Mouse (Mus musculus) MEL (cell line): ENCODE results near the gene Olfr231. TPM values are rescaled to one million over a fixed set of nuclear protein-coding genes. Genes with fewer than 3 reads are reported as not detected.

ENCODE experiments used
- DNase-seq: peaks from one replicate; pipeline ENCODE4 v3.0.0; 2011; ENCODE audit warnings: low read depth, low spot score
- H3K27ac ChIP-seq: 2 replicates; pipeline ENCODE4 v1.5.1; 2012; ENCODE audit warnings: low read depth, mild to moderate bottlenecking, control low read depth, low read length, moderate library complexity; ENCODE audit not compliant: control insufficient read depth
- H3K27me3 ChIP-seq, 2 experiments: fragments of 150-350 bp in 1 of 2; sonication (generic) in 1 of 2; 2 replicates each; pipeline ENCODE4 v1.6.1; 2012; ENCODE audit warnings: low read length in 2 of 2, mild to moderate bottlenecking in 2 of 2, improper control_type of control experiment in 1 of 2, moderate library complexity in 1 of 2; ENCODE audit not compliant: insufficient read depth in 2 of 2, control insufficient read depth in 1 of 2
- H3K36me3 ChIP-seq, 2 experiments: 2 replicates each; pipeline ENCODE4 v1.6.1; 2012 to 2014; ENCODE audit warnings: low read length in 2 of 2, improper control_type of control experiment in 1 of 2, inconsistent platforms in 1 of 2, mild to moderate bottlenecking in 1 of 2; ENCODE audit not compliant: insufficient read depth in 2 of 2, control insufficient read depth in 1 of 2
- H3K4me1 ChIP-seq, 2 experiments: fragments of 150-350 bp in 1 of 2; sonication (generic) in 1 of 2; 2 replicates each; pipeline ENCODE4 v1.6.1; 2012; ENCODE audit warnings: low read length in 2 of 2, improper control_type of control experiment in 1 of 2, mild to moderate bottlenecking in 1 of 2; ENCODE audit not compliant: insufficient read depth in 2 of 2, control insufficient read depth in 1 of 2
- H3K4me3 ChIP-seq, 2 experiments: fragments of 150-350 bp in 1 of 2; sonication (generic) in 1 of 2; 2 replicates each; pipeline ENCODE4 v1.5.1; 2012; ENCODE audit warnings: low read depth in 2 of 2, low read length in 2 of 2, mild to moderate bottlenecking in 2 of 2, moderate library complexity in 2 of 2, control low read depth in 1 of 2, improper control_type of control experiment in 1 of 2; ENCODE audit not compliant: control insufficient read depth in 1 of 2, insufficient read depth in 1 of 2
- H3K79me2 ChIP-seq: 2 replicates; pipeline ENCODE4 v1.6.1; 2012; ENCODE audit warnings: mild to moderate bottlenecking, low read length, moderate library complexity; ENCODE audit not compliant: control insufficient read depth, poor library complexity, insufficient read depth
- H3K9ac ChIP-seq: 2 replicates; pipeline ENCODE4 v1.6.1; 2012; ENCODE audit warnings: low read depth, mild to moderate bottlenecking, control low read depth, low read length, moderate library complexity; ENCODE audit not compliant: control insufficient read depth, poor library complexity, severe bottlenecking
- H3K9me3 ChIP-seq: fragments of 150-350 bp; sonication (generic); replicated peaks from 2 replicates; pipeline ENCODE4 v1.6.1; 2012; ENCODE audit warnings: mild to moderate bottlenecking, low read length, improper control_type of control experiment, moderate library complexity; ENCODE audit not compliant: insufficient read depth
- BHLHE40 ChIP-seq: IDR thresholded peaks from 2 replicates; pipeline ENCODE4 v1.6.1; 2012; ENCODE audit warnings: low read depth, mild to moderate bottlenecking, inconsistent platforms, low read length, improper control_type of control experiment, borderline replicate concordance
- CHD1 ChIP-seq: IDR thresholded peaks from 2 replicates; pipeline ENCODE4 v1.6.1; 2012; ENCODE audit warnings: low read depth, mild to moderate bottlenecking, inconsistent platforms, low read length, improper control_type of control experiment
- E2F4 ChIP-seq: IDR thresholded peaks from 2 replicates; pipeline ENCODE4 v1.6.1; 2011; ENCODE audit warnings: low read depth, low read length, improper control_type of control experiment, borderline replicate concordance
- EP300 ChIP-seq, 2 experiments: IDR thresholded peaks; 2 replicates each; pipeline ENCODE4 v1.6.1; 2011; ENCODE audit warnings: improper control_type of control experiment in 2 of 2, low read length in 2 of 2, low read depth in 1 of 2, mild to moderate bottlenecking in 1 of 2
- KAT2A ChIP-seq: conservative IDR thresholded peaks from 2 replicates; pipeline ENCODE4 v1.6.1; 2012; ENCODE audit warnings: low read depth, low read length, improper control_type of control experiment, inconsistent platforms
- MAX ChIP-seq: IDR thresholded peaks from 2 replicates; pipeline ENCODE4 v1.6.1; 2011; ENCODE audit warnings: low read length, improper control_type of control experiment
- MAZ ChIP-seq: IDR thresholded peaks from 2 replicates; pipeline ENCODE4 v1.6.1; 2012; ENCODE audit warnings: low read depth, mild to moderate bottlenecking, inconsistent platforms, low read length, improper control_type of control experiment
- MYB ChIP-seq: IDR thresholded peaks from 2 replicates; pipeline ENCODE4 v1.6.1; 2011; ENCODE audit warnings: mild to moderate bottlenecking, low read depth, low read length, improper control_type of control experiment
- MYC ChIP-seq: IDR thresholded peaks from 2 replicates; pipeline ENCODE4 v1.6.1; 2011; ENCODE audit warnings: low read depth, mild to moderate bottlenecking, low read length, improper control_type of control experiment, moderate library complexity
- NELFE ChIP-seq: IDR thresholded peaks from 2 replicates; pipeline ENCODE4 v1.6.1; 2011; ENCODE audit warnings: low read depth, low read length, improper control_type of control experiment
- POLR2A ChIP-seq, 2 experiments: IDR thresholded peaks; 2 replicates each; pipeline ENCODE4 v1.6.1; 2011 to 2012; ENCODE audit warnings: low read length in 2 of 2, mild to moderate bottlenecking in 2 of 2, control low read depth in 1 of 2, improper control_type of control experiment in 1 of 2, low read depth in 1 of 2, moderate library complexity in 1 of 2; ENCODE audit not compliant: control insufficient read depth in 1 of 2, insufficient read depth in 1 of 2, poor library complexity in 1 of 2
- RAD21 ChIP-seq: IDR thresholded peaks from 2 replicates; pipeline ENCODE4 v1.6.1; 2011; ENCODE audit warnings: mild to moderate bottlenecking, low read depth, low read length, improper control_type of control experiment
- SIN3A ChIP-seq: IDR thresholded peaks from 2 replicates; pipeline ENCODE4 v1.6.1; 2012; ENCODE audit warnings: low read length, improper control_type of control experiment, inconsistent platforms
- TAL1 ChIP-seq: IDR thresholded peaks from 2 replicates; pipeline ENCODE4 v1.6.1; 2012; ENCODE audit warnings: mild to moderate bottlenecking, inconsistent platforms, low read length, moderate library complexity, mixed read lengths
- TBP ChIP-seq: IDR thresholded peaks from 2 replicates; pipeline ENCODE4 v1.8.0; 2011; ENCODE audit warnings: low read depth, low read length, improper control_type of control experiment
- UBTF ChIP-seq: IDR thresholded peaks from 2 replicates; pipeline ENCODE4 v1.6.1; 2012; ENCODE audit warnings: low read depth, mild to moderate bottlenecking, inconsistent platforms, low read length, improper control_type of control experiment, moderate library complexity, borderline replicate concordance; ENCODE audit not compliant: insufficient read depth
- USF1 ChIP-seq: IDR thresholded peaks from 2 replicates; pipeline ENCODE4 v1.6.1; 2014; ENCODE audit warnings: low read depth, mild to moderate bottlenecking, inconsistent platforms, low read length, improper control_type of control experiment, moderate library complexity
- USF2 ChIP-seq, 2 experiments: IDR thresholded peaks; 2 replicates each; pipeline ENCODE4 v1.6.1; 2011 to 2012; ENCODE audit warnings: improper control_type of control experiment in 2 of 2, low read length in 2 of 2, borderline replicate concordance in 1 of 2, inconsistent platforms in 1 of 2, low read depth in 1 of 2, mild to moderate bottlenecking in 1 of 2; ENCODE audit not compliant: insufficient read depth in 1 of 2
- ZMIZ1 ChIP-seq: IDR thresholded peaks from 2 replicates; pipeline ENCODE4 v1.6.1; 2012; ENCODE audit warnings: low read depth, mild to moderate bottlenecking, inconsistent platforms, low read length, improper control_type of control experiment, moderate library complexity
- ZNF384 ChIP-seq: IDR thresholded peaks from 2 replicates; pipeline ENCODE4 v1.6.1; 2012; ENCODE audit warnings: low read depth, mild to moderate bottlenecking, inconsistent platforms, low read length, improper control_type of control experiment
- polyA plus RNA-seq, 2 experiments: library from polyadenylated mRNA; stranded (reverse) in 1 of 2; unstranded in 1 of 2; fragments of >175 nt in 1 of 2; fragments of >200 nt in 1 of 2; gene quantifications; 2 replicates each; pipeline versions ENCODE4 v1.2.1 to v1.2.4; 2012; ENCODE audit warnings: low replicate concordance in 2 of 2, low read depth in 1 of 2; ENCODE audit not compliant: insufficient read length in 2 of 2, insufficient read depth in 1 of 2, missing spikeins in 1 of 2
- total RNA-seq: library from RNA; depleted of rRNA; stranded (reverse); fragments of 300-350 nt; gene quantifications from 2 replicates; pipeline ENCODE4 v1.2.3, GENCODE M21; 2012

The Olfr231 gene
- total and polyA plus RNA-seq, 3 experiments = not detected

GRCm38 (mm10) chr1:174149289-174149688 lies 28.3 kb upstream of the Olfr231 start:
- Histone ChIP-seq H3K9me3 (no peaks in the 10 kb centered on the region), H3K9ac (no peak overlapping the region), H3K4me3 (no peak overlapping the region), H3K36me3 (no peaks in the 10 kb centered on the region), H3K27me3 (peaks cover 0 to 3% of the 10 kb centered on the region in 2 experiments; a peak in 2 of 4 replicates), H3K4me1 (no peaks in the 10 kb centered on the region), H3K79me2 (no peaks in the 10 kb centered on the region), H3K27ac (no peak overlapping the region)
- no peak for TF ChIP-seq NELFE
- TF ChIP-seq USF1 = no peak
- TF ChIP-seq MYC = no peak
- TF ChIP-seq UBTF = no peak
- TF ChIP-seq ZNF384 = no peak
- TF ChIP-seq RAD21 = no peak
- no peak for TF ChIP-seq MAX
- TF ChIP-seq POLR2A (IDR thresholded peaks at IDR 0.05; ENCODE audit: control insufficient read depth in 1 of 2, insufficient read depth in 1 of 2, low read depth in 1 of 2, low read length in 2 of 2, poor library complexity in 1 of 2) = no peak
- TF ChIP-seq SIN3A = no peak
- TF ChIP-seq CHD1 = no peak
- no peak for TF ChIP-seq E2F4
- no peak for TF ChIP-seq MAZ
- TF ChIP-seq TBP = no peak
- no peak for TF ChIP-seq BHLHE40
- TF ChIP-seq MYB = no peak
- TF ChIP-seq KAT2A = no peak
- TF ChIP-seq USF2 (IDR thresholded peaks at IDR 0.05; ENCODE audit: borderline replicate concordance in 1 of 2, insufficient read depth in 1 of 2, low read depth in 1 of 2, low read length in 2 of 2) = no peak
- TF ChIP-seq TAL1 = no peak
- no peak for TF ChIP-seq EP300 (IDR thresholded peaks at IDR 0.05; ENCODE audit: low read depth in 1 of 2, low read length in 2 of 2)
- no peak for TF ChIP-seq ZMIZ1
- no peak for DNase-seq

GRCm38 (mm10) chr1:174146696-174147095 lies 25.7 kb upstream of the Olfr231 start:
- no peak overlapping the region for H3K9ac ChIP-seq
- H3K4me3 ChIP-seq = no peak overlapping the region
- H3K27ac ChIP-seq = no peak overlapping the region
- DNase-seq = no peak
- no peaks in the 10 kb centered on the region for H3K36me3 ChIP-seq
- TF ChIP-seq SIN3A = no peak
- no peak for TF ChIP-seq USF2 (IDR thresholded peaks at IDR 0.05; ENCODE audit: borderline replicate concordance in 1 of 2, insufficient read depth in 1 of 2, low read depth in 1 of 2, low read length in 2 of 2)
- no peak for TF ChIP-seq RAD21
- H3K79me2 ChIP-seq = no peaks in the 10 kb centered on the region
- H3K4me1 ChIP-seq = no peaks in the 10 kb centered on the region
- no peaks in the 10 kb centered on the region; a peak in 1 of 4 replicates for H3K27me3 ChIP-seq
- no peaks in the 10 kb centered on the region for H3K9me3 ChIP-seq
